Mouse (Mus musculus): ENCODE measurements around the gene Aifm2. TPM values are rescaled to one million over a fixed set of nuclear protein-coding genes. Genes with fewer than 3 reads are reported as not detected.

Aifm2 gene
- 10 to 100 TPM; 24.6 to 28.9 TPM for total RNA-seq (2021)
- polyA plus RNA-seq (2012; rRNA removed): 32.9 and 39.5 TPM in 2 replicates
- long read RNA-seq, transcript Aifm2-203 (9 exons, 3,086 nt): major isoform, 25 of 37 reads
- long read RNA-seq, partial matches to known transcripts: 3 of 37 reads
- long read RNA-seq, other reads (novel, unspliced or antisense): 6 of 37 reads

- 14% methylated on average over 29 of the region's 36 CpGs for WGBS
- H3K36me3 ChIP-seq (ENCODE audit: control insufficient read depth, insufficient read depth, low read length): no peaks in the 10 kb centered on the region
- intact Hi-C loops (cut with DNase I): loop anchor here (1.0 kb wide), 1 partner anchor 35 kb away; the partner anchor contains the start of gene Sar1a
- H3K9ac ChIP-seq (ENCODE audit: low read depth, low read length): peak within 1 kb of the TSS; percentile 84
- H3K4me3 ChIP-seq: peak within 1 kb of the TSS; percentile 77
- H3K27me3 ChIP-seq (ENCODE audit: control insufficient read depth, insufficient read depth, low read length): no peaks in the 10 kb centered on the region
- TF ChIP-seq CTCF (IDR thresholded peaks at IDR 0.05): no peak
- TF ChIP-seq POLR2A (IDR thresholded peaks at IDR 0.05; ENCODE audit: insufficient read depth, low read depth, low read length): peak; percentile 62; the same call in 1 of the 2 replicates
- H3K4me1 ChIP-seq (ENCODE audit: control insufficient read depth, insufficient read depth, low read length): peaks cover 3% of the 10 kb centered on the region
- peak; percentile 75 to 85 for DNase-seq
- H3K27ac ChIP-seq: peak within 1 kb of the TSS; percentile 81
- H3K79me2 ChIP-seq (replicated peaks; ENCODE audit: control insufficient read depth, insufficient read depth, low read length): no peaks in the 10 kb centered on the region
These were observed at the start of gene Aifm2 for GRCm38 (mm10) chr10:61714771-61715461. Gene Aifm2 (plus strand): TSS chr10:61715263.

- Histone ChIP-seq H3K27me3 (ENCODE audit: control insufficient read depth, insufficient read depth, low read length) (no peaks in the 10 kb centered on the region), H3K4me3 (no peak overlapping the region), H3K36me3 (ENCODE audit: control insufficient read depth, insufficient read depth, low read length) (no peaks in the 10 kb centered on the region), H3K79me2 (replicated peaks; ENCODE audit: control insufficient read depth, insufficient read depth, low read length) (no peaks in the 10 kb centered on the region), H3K27ac (no peak overlapping the region), H3K9ac (ENCODE audit: low read depth, low read length) (no peak overlapping the region), H3K4me1 (ENCODE audit: control insufficient read depth, insufficient read depth, low read length) (no peaks in the 10 kb centered on the region; the same call in 1 of the 2 replicates)
- intact Hi-C loops (cut with DNase I): no loop called here
- no peak for DNase-seq
- TF ChIP-seq EP300 (IDR thresholded peaks at IDR 0.05; ENCODE audit: insufficient read depth, low read depth, low read length) (no peak), CTCF (IDR thresholded peaks at IDR 0.05) (no peak), POLR2A (IDR thresholded peaks at IDR 0.05; ENCODE audit: insufficient read depth, low read depth, low read length) (no peak)
- WGBS: 66% methylated on average over 3 of the region's 3 CpGs
These were observed 49.4 kb upstream of the Aifm2 start for GRCm38 (mm10) chr10:61665651-61666050.

- 76% methylated on average over 7 of the region's 7 CpGs for WGBS
- intact Hi-C loops (cut with DNase I): no loop called here
- H3K36me3 ChIP-seq (ENCODE audit: control insufficient read depth, insufficient read depth, low read length): no peaks in the 10 kb centered on the region
These were observed 45.8 kb upstream of the Aifm2 start for GRCm38 (mm10) chr10:61669289-61669688.

GRCm38 (mm10) chr10:61669896-61670295, 45.2 kb upstream of the Aifm2 start:
- no peak overlapping the region for H3K9ac ChIP-seq (ENCODE audit: low read depth, low read length)
- H3K4me1 ChIP-seq (ENCODE audit: control insufficient read depth, insufficient read depth, low read length): no peaks in the 10 kb centered on the region
- H3K27ac ChIP-seq: no peak overlapping the region
- no peaks in the 10 kb centered on the region for H3K36me3 ChIP-seq (ENCODE audit: control insufficient read depth, insufficient read depth, low read length)
- no peak for DNase-seq
- H3K79me2 ChIP-seq (replicated peaks; ENCODE audit: control insufficient read depth, insufficient read depth, low read length): no peaks in the 10 kb centered on the region
- no peak overlapping the region for H3K4me3 ChIP-seq
- TF ChIP-seq POLR2A (IDR thresholded peaks at IDR 0.05; ENCODE audit: insufficient read depth, low read depth, low read length) (no peak), EP300 (IDR thresholded peaks at IDR 0.05; ENCODE audit: insufficient read depth, low read depth, low read length) (no peak), CTCF (IDR thresholded peaks at IDR 0.05) (no peak)
- H3K27me3 ChIP-seq (ENCODE audit: control insufficient read depth, insufficient read depth, low read length): no peaks in the 10 kb centered on the region
- intact Hi-C loops (cut with DNase I): no loop called here

More at GRCm38 (mm10) chr10:61669289-61669688, 45.8 kb upstream of the Aifm2 start:
- no peak for DNase-seq
- Histone ChIP-seq H3K9ac (ENCODE audit: low read depth, low read length) (no peak overlapping the region), H3K4me1 (ENCODE audit: control insufficient read depth, insufficient read depth, low read length) (no peaks in the 10 kb centered on the region), H3K4me3 (no peak overlapping the region), H3K27ac (no peak overlapping the region), H3K27me3 (ENCODE audit: control insufficient read depth, insufficient read depth, low read length) (no peaks in the 10 kb centered on the region), H3K79me2 (replicated peaks; ENCODE audit: control insufficient read depth, insufficient read depth, low read length) (no peaks in the 10 kb centered on the region)
- TF ChIP-seq CTCF (IDR thresholded peaks at IDR 0.05) (no peak), EP300 (IDR thresholded peaks at IDR 0.05; ENCODE audit: insufficient read depth, low read depth, low read length) (no peak), POLR2A (IDR thresholded peaks at IDR 0.05; ENCODE audit: insufficient read depth, low read depth, low read length) (no peak)

GRCm38 (mm10) chr10:61670758-61671157, 44.3 kb upstream of the Aifm2 start:
- TF ChIP-seq EP300 (IDR thresholded peaks at IDR 0.05; ENCODE audit: insufficient read depth, low read depth, low read length) (no peak), CTCF (IDR thresholded peaks at IDR 0.05) (peak; percentile 63)
- H3K36me3 ChIP-seq (ENCODE audit: control insufficient read depth, insufficient read depth, low read length): no peaks in the 10 kb centered on the region
- no peak overlapping the region for H3K9ac ChIP-seq (ENCODE audit: low read depth, low read length)
- no peak overlapping the region for H3K27ac ChIP-seq
- intact Hi-C loops (cut with DNase I): no loop called here
- WGBS: 98% methylated on average over 3 of the region's 3 CpGs
- no peaks in the 10 kb centered on the region for H3K4me1 ChIP-seq (ENCODE audit: control insufficient read depth, insufficient read depth, low read length)
- H3K79me2 ChIP-seq (replicated peaks; ENCODE audit: control insufficient read depth, insufficient read depth, low read length): no peaks in the 10 kb centered on the region
- DNase-seq: no peak
- H3K27me3 ChIP-seq (ENCODE audit: control insufficient read depth, insufficient read depth, low read length): no peaks in the 10 kb centered on the region
- H3K4me3 ChIP-seq: no peak overlapping the region

GRCm38 (mm10) chr10:61675935-61676334, 39.1 kb upstream of the Aifm2 start:
- no peaks in the 10 kb centered on the region for H3K27me3 ChIP-seq (ENCODE audit: control insufficient read depth, insufficient read depth, low read length)
- H3K9ac ChIP-seq (ENCODE audit: low read depth, low read length): no peak overlapping the region
- intact Hi-C loops (cut with DNase I): no loop called here
- H3K27ac ChIP-seq: no peak overlapping the region
- peaks cover 3% of the 10 kb centered on the region for H3K4me1 ChIP-seq (ENCODE audit: control insufficient read depth, insufficient read depth, low read length)
- no peak overlapping the region for H3K4me3 ChIP-seq
- H3K36me3 ChIP-seq (ENCODE audit: control insufficient read depth, insufficient read depth, low read length): no peaks in the 10 kb centered on the region
- TF ChIP-seq CTCF (IDR thresholded peaks at IDR 0.05) (no peak), POLR2A (IDR thresholded peaks at IDR 0.05; ENCODE audit: insufficient read depth, low read depth, low read length) (no peak), EP300 (IDR thresholded peaks at IDR 0.05; ENCODE audit: insufficient read depth, low read depth, low read length) (no peak)
- 62% methylated on average over 3 of the region's 3 CpGs for WGBS
- DNase-seq: no peak
- peaks cover 2% of the 10 kb centered on the region; the same call in 1 of the 2 replicates for H3K79me2 ChIP-seq (replicated peaks; ENCODE audit: control insufficient read depth, insufficient read depth, low read length)
